Mouse (Mus musculus) urinary bladder, postnatal 36 days (tissue): ENCODE measurements around the gene Atp2a2.

Experiments used
- DNase-seq, 2 experiments: peaks; one replicate each; pipeline ENCODE4 v3.0.0; 2022; ENCODE audit warnings: low spot score in 2 of 2, mixed read lengths in 1 of 2

Atp2a2 gene

DNA sequence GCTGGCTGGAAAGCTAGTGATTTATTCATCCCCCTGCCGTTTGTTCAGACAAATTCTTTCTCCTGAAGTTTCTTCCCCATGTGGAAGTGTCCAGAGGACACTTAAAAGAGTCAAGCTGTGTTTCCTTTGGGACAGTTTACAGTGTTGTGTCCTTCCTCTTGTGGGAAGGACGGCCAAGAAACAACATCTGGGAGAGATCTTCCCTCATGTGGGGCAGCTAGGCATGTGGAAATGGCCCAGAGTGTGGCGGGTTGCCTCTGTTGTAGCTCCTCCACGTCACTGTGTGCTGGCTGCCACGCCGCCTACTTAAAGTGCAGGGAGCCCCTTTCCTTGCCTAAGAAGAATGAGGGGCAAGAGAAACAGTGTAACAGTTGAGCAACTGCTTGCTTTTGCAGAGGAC lies 89.2 kb downstream of the Atp2a2 start:
- no peak for DNase-seq

DNA sequence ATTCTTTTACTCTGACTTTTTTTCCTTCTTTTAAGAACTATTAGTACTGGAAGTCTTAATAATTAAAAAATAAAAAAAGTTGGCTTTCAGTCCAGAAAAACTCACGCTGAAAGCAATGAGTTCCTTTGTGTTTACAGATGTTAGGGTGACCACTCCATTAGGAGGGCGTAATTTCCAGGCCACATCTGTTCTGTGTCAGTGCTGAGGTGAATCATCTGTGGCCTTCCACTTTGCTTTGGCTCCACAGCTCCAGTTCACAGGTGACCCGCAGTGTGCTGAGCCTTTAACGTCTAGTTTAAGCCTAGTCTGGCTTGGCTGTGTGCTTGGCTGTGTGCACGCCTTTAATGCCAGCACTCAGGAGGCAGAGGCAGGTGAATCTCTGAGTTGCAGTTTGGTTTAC lies 90.1 kb downstream of the Atp2a2 start:
- DNase-seq: no peak

DNA sequence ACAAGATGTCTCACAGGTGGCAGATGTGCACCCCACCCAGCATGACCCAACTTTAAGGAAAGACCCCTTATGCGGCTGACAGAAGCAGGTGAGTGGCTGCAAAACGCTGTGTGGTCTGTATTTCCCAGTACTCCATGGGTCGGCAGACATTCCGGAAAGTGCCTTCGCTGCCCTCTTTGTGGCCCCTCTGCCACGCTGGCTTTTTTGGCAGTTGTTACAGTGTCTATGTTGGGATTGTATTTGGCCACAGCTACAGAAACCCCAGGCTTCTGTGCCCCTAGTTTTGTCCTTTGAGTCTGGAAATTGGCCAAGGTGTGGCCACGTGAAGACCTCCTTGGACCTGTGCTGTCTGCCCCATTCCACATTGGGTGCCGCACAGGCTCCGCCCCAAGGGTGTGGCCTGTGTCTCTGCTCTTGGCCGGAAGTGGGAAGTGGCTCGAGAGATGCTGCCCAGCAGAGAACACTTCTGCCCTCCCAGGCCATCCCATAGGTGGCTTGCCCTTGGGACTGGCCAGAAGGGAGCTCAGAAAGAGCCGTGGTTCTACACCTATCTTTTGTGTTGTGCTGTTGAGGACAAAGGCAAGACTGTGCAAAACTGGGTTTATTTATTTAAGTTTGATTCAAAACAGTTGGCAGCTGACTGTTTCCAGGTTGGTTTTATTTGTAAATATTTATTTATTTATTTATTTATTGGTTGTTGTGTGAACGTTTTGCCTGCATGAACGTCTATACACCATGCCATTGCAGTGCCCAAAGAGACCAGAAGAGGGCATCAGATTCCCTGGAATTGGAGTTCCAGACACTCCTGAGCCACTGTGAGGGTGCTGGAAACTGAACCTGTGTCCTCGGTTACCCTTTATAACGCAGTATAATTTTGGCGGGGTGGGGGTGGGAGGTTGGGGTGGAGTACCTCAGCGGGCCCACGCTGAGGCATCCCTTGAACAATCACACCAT lies 92.1 kb downstream of the Atp2a2 start:
- DNase-seq: no peak

DNA sequence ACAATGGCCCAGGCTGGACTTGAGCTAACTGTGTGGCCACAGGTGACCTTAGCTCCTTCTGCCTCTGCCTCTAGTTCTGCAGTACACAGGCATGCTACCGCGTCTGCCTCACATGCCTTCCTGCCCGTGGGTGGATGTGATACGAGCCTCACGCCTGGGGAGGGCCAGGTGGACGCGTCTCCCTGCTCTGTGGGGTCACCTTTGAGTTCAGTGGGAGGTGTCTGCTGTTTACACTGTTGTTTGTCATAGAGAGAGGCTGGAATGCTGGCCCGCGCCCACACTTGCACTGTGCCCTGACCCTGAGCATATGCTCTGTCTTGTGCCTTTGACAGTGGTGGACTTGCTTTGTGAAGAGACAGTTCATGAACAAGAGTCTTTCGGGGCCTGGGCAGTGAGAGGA lies 96.5 kb downstream of the Atp2a2 start:
- no peak for DNase-seq
